Mouse (Mus musculus) CH12.LX (cell line): ENCODE measurements around the gene Csrp2. TPM values are rescaled to one million over a fixed set of nuclear protein-coding genes. Genes with fewer than 3 reads are reported as not detected.

Source experiments
- DNase-seq: peaks from one replicate; pipeline ENCODE4 v3.0.0-alpha.2; 2013; ENCODE audit errors: extremely low read depth
- H3K27ac ChIP-seq: 2 replicates; pipeline ENCODE4 v1.5.1; 2012; ENCODE audit warnings: low read depth, mild to moderate bottlenecking, control low read depth, moderate library complexity; ENCODE audit not compliant: insufficient read depth
- H3K27me3 ChIP-seq: replicated peaks from 2 replicates; pipeline ENCODE3; 2012; ENCODE audit warnings: inconsistent platforms
- H3K36me3 ChIP-seq, 2 experiments: replicated peaks in 1 of 2; 2 replicates each; pipeline versions ENCODE3 to v1.6.1; 2012; ENCODE audit warnings: inconsistent platforms in 1 of 2, low read length in 1 of 2, mild to moderate bottlenecking in 1 of 2, mixed read lengths in 1 of 2, moderate library complexity in 1 of 2; ENCODE audit not compliant: control insufficient read depth in 1 of 2, insufficient read depth in 1 of 2
- H3K4me1 ChIP-seq, 2 experiments: 2 replicates each; pipeline ENCODE4 v1.6.1; 2012; ENCODE audit warnings: inconsistent platforms in 1 of 2, moderate library complexity in 1 of 2; ENCODE audit not compliant: insufficient read depth in 2 of 2, control insufficient read depth in 1 of 2
- H3K4me2 ChIP-seq: 2 replicates; pipeline ENCODE4 v1.6.1; 2012; ENCODE audit warnings: low read depth, mild to moderate bottlenecking, control low read depth; ENCODE audit not compliant: poor library complexity, insufficient read depth, severe bottlenecking
- H3K4me3 ChIP-seq, 3 experiments: fragments of 150-350 bp in 1 of 3; sonication (generic) in 1 of 3; replicated peaks in 1 of 3; 2 replicates each; pipeline versions ENCODE3 to v1.5.1; 2011 to 2012; ENCODE audit warnings: low read depth in 2 of 3, low read length in 2 of 3, mild to moderate bottlenecking in 2 of 3, moderate library complexity in 2 of 3, control low read depth in 1 of 3, improper control_type of control experiment in 1 of 3, inconsistent platforms in 1 of 3, mixed read lengths in 1 of 3; ENCODE audit not compliant: poor library complexity in 1 of 3
- H3K79me2 ChIP-seq: replicated peaks from 2 replicates; pipeline ENCODE4 v1.6.1; 2012; ENCODE audit warnings: mild to moderate bottlenecking, moderate library complexity; ENCODE audit not compliant: control insufficient read depth, poor library complexity, insufficient read depth, severe bottlenecking; ENCODE audit errors: extremely low read depth
- H3K9ac ChIP-seq: 2 replicates; pipeline ENCODE4 v1.6.1; 2012; ENCODE audit warnings: low read depth, mild to moderate bottlenecking, control low read depth, moderate library complexity; ENCODE audit not compliant: insufficient read depth
- H3K9me3 ChIP-seq: replicated peaks from 2 replicates; pipeline ENCODE3; 2012; ENCODE audit warnings: low read length, inconsistent platforms, mixed read lengths
- CHD2 ChIP-seq: IDR thresholded peaks from 2 replicates; pipeline ENCODE4 v1.6.1; 2011; ENCODE audit warnings: low read length, improper control_type of control experiment
- CTCF ChIP-seq, 2 experiments: IDR thresholded peaks in 1 of 2; conservative IDR thresholded peaks in 1 of 2; 2 replicates each; pipeline ENCODE4 v1.5.1; 2011 to 2012; ENCODE audit warnings: low read depth in 2 of 2, low read length in 2 of 2, improper control_type of control experiment in 1 of 2, inconsistent platforms in 1 of 2, mild to moderate bottlenecking in 1 of 2, moderate library complexity in 1 of 2
- ELF1 ChIP-seq: IDR thresholded peaks from 2 replicates; pipeline ENCODE4 v1.6.1; 2014; ENCODE audit warnings: low read depth, mild to moderate bottlenecking, inconsistent platforms, low read length, improper control_type of control experiment
- JUN ChIP-seq: IDR thresholded peaks from 2 replicates; pipeline ENCODE4 v1.6.1; 2011; ENCODE audit warnings: low read depth, mild to moderate bottlenecking, low read length, improper control_type of control experiment, moderate library complexity; ENCODE audit not compliant: insufficient read depth
- MAFK ChIP-seq: IDR thresholded peaks from 2 replicates; pipeline ENCODE4 v1.6.1; 2011; ENCODE audit warnings: low read length, improper control_type of control experiment; ENCODE audit not compliant: insufficient replicate concordance
- MAX ChIP-seq: IDR thresholded peaks from 2 replicates; pipeline ENCODE4 v1.6.1; 2011; ENCODE audit warnings: low read length, improper control_type of control experiment
- MXI1 ChIP-seq: IDR thresholded peaks from 2 replicates; pipeline ENCODE4 v1.6.1; 2011; ENCODE audit warnings: mild to moderate bottlenecking, low read depth, low read length, improper control_type of control experiment
- NELFE ChIP-seq: IDR thresholded peaks from 2 replicates; pipeline ENCODE4 v1.6.1; 2011; ENCODE audit warnings: low read depth, low read length, improper control_type of control experiment
- NRF1 ChIP-seq: IDR thresholded peaks from 2 replicates; pipeline ENCODE4 v1.6.1; 2014; ENCODE audit warnings: low read depth, mild to moderate bottlenecking, inconsistent platforms, low read length, improper control_type of control experiment, moderate library complexity
- POLR2A ChIP-seq: IDR thresholded peaks from 2 replicates; pipeline ENCODE4 v1.6.1; 2011; ENCODE audit warnings: low read depth, mild to moderate bottlenecking, improper control_type of control experiment, low read length
- POLR2AphosphoS2 ChIP-seq: IDR thresholded peaks from 2 replicates; pipeline ENCODE4 v1.6.1; 2011; ENCODE audit warnings: low read depth, low read length, improper control_type of control experiment
- RCOR1 ChIP-seq: conservative IDR thresholded peaks from 2 replicates; pipeline ENCODE4 v1.6.1; 2012; ENCODE audit warnings: low read depth, mild to moderate bottlenecking, inconsistent platforms, low read length, improper control_type of control experiment
- SMC3 ChIP-seq: IDR thresholded peaks from 2 replicates; pipeline ENCODE4 v1.6.1; 2011; ENCODE audit warnings: low read depth, low read length, improper control_type of control experiment
- TCF12 ChIP-seq: IDR thresholded peaks from 2 replicates; pipeline ENCODE4 v1.6.1; 2014; ENCODE audit warnings: low read depth, mild to moderate bottlenecking, inconsistent platforms, low read length, improper control_type of control experiment
- ZNF384 ChIP-seq: IDR thresholded peaks from 2 replicates; pipeline ENCODE4 v1.6.1; 2012; ENCODE audit warnings: low read depth, low read length, improper control_type of control experiment, inconsistent platforms
- dilution Hi-C: fragments of 300-500 bp; cut with MboI; formaldehyde crosslinking; loops from 2 replicates; pipeline ENCODE4 v1.14.3; 2020; ENCODE audit warnings: low sequenced_read_pairs; ENCODE audit not compliant: extremely low pct_unique_long_range_greater_than_20kb, extremely low pct_ligation_motif_present
- in situ Hi-C: fragments of 300-500 bp; cut with MboI; formaldehyde crosslinking; loops from 3 replicates; pipeline ENCODE4 v1.14.3; 2019; ENCODE audit warnings: low sequenced_read_pairs, low pct_ligation_motif_present, low pct_unique_long_range_greater_than_20kb, mixed read lengths
- polyA plus RNA-seq: library from polyadenylated mRNA; unstranded; fragments of >175 nt; gene quantifications from 2 replicates; pipeline ENCODE4 v1.2.1, GENCODE M21; 2012; ENCODE audit warnings: low read depth; ENCODE audit not compliant: insufficient read length
- total RNA-seq, 2 experiments: library from RNA; depleted of rRNA; stranded (reverse); fragments of 300-350 nt in 1 of 2; fragments of >200 nt in 1 of 2; gene quantifications; 2 replicates each; pipeline ENCODE4 v1.2.3; 2012 to 2014

Gene Csrp2
- total and polyA plus RNA-seq, 3 experiments = 0.82 to 1.3 (median 0.87) TPM

GRCm38 (mm10) chr10:110931161-110931912, 11.7 kb downstream of the Csrp2 start:
- no peaks in the 10 kb centered on the region for H3K27me3 ChIP-seq
- in situ Hi-C loops = no loop called here
- TF ChIP-seq ZNF384 (no peak), POLR2AphosphoS2 (no peak), CTCF (conservative IDR thresholded peaks at IDR 0.05 in 1 of 2, IDR thresholded peaks at IDR 0.05 in 1 of 2; ENCODE audit: low read depth in 2 of 2, low read length in 2 of 2) (no peak), MXI1 (no peak), NRF1 (no peak), MAX (no peak), SMC3 (no peak), JUN (no peak), POLR2A (no peak), MAFK (no peak), ELF1 (no peak), TCF12 (no peak), NELFE (no peak), RCOR1 (no peak), CHD2 (no peak)
- TF ChIP-seq, all 38 proteins: peak for 0
- Histone ChIP-seq H3K36me3 (no peaks in the 10 kb centered on the region), H3K4me3 (no peak overlapping the region), H3K27ac (no peak overlapping the region), H3K4me2 (no peak overlapping the region), H3K4me1 (no peaks in the 10 kb centered on the region), H3K79me2 (no peaks in the 10 kb centered on the region), H3K9me3 (no peaks in the 10 kb centered on the region), H3K9ac (no peak overlapping the region)
- DNase-seq = no peak
- dilution Hi-C loops = no loop called here

GRCm38 (mm10) chr10:110931913-110932560, 12.4 kb downstream of the Csrp2 start:
- no peak overlapping the region for H3K4me3 ChIP-seq
- dilution Hi-C loops (no loop called here), in situ Hi-C loops (no loop called here)
- no peak overlapping the region for H3K27ac ChIP-seq
- H3K4me2 ChIP-seq = no peak overlapping the region
- H3K36me3 ChIP-seq = no peaks in the 10 kb centered on the region
- DNase-seq = no peak
- no peaks in the 10 kb centered on the region for H3K27me3 ChIP-seq
- H3K79me2 ChIP-seq = no peaks in the 10 kb centered on the region
- H3K4me1 ChIP-seq = no peaks in the 10 kb centered on the region
- H3K9me3 ChIP-seq = no peaks in the 10 kb centered on the region
- no peak overlapping the region for H3K9ac ChIP-seq
- TF ChIP-seq TCF12 = no peak
